Mouse (Mus musculus) spleen, adult 12 weeks (tissue): ENCODE measurements around the gene Tex26.

Experiments
- DNase-seq: peaks from one replicate; pipeline ENCODE4 v3.0.0; 2022; ENCODE audit warnings: low spot score

Gene Tex26

DNA sequence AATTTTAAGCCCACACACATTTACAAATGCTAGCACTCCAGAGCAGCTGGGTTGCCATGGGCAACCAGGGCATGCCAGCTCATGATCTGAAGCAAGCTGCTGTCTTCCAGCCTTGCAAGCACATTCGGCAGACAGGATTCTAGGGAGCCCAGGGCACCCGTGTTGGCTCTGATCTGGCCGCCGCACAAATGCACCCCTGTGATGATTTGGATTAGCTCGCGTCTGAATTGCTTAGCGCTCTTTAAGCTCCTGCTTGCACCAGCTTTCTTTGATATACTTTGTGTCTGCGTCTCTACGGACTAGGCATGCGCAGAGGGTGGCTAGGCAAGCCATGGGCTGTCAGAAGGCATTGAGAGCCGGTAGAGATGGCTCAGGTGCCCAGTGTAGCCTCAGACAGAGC is 49.7 kb downstream of the Tex26 start:
- no peak for DNase-seq

DNA sequence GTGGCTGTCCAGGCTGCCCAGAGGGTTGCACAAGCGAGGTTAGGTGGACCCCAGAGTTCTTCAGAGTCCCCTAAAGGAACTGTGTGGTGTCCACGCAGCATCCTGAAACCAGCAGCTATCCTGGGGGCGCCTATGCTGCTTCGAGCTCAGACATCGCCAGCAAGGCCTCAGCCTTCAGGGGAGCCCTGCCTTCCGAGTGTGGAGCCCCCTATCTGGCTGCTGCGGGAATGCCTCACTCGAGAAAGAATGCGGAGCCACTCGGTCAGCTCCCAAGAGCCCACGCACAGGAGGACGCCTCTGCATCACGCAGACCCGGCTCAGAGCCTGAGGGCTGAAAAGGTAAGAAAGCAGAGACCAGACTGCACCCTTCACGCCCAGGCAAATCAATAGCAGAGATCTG is 50.8 kb downstream of the Tex26 start:
- no peak for DNase-seq

DNA sequence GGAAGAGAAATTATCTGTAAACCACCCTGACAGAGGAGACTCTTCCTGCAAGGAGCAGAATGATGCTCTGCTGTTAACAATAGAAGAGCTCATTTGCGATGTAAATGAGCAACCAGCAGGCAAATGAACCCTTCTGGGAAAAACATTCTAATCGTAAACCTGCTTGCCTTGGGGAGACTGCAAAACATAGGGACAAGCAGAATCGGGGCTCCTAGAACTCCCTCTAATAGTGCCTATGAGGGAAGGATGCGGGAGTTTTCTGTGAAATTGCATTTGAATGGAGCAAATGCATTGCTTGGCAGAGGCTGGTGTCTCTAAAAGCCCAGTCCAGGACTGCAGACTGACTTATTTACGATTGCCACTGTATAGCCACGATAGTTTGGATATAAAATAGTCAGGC is 56.2 kb downstream of the Tex26 start:
- DNase-seq = no peak

DNA sequence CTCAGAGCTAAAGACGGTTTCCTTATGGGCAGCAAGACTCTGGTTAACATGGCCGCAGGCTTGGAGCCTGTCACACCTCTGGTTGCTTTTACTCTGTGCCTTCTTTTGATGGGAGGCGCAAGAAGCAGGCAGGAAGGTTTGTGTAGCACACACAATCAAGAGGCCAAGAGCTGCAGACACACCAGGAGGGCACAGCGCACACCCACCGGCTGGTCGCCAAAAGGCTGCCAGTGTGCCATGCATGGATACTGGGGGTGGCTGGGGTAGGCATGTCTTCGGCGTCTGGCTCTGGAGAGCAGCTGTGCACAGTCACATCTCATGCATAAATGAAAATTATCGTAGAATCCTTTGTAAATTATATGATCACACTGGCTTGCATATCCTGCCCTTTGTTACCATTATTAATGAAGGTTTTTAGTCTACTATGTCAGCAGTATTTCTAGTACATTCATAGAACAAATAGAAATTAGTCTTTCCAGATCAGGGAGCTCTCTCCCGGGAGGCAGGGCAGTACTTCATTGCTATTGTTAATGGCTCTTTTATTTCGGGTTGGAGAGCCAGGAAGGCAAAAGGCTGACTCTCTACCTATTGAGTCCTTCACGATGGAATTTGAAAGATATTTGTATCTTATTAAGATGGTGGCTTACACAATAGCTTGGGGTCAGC is 57.1 kb downstream of the Tex26 start:
- DNase-seq = no peak

DNA sequence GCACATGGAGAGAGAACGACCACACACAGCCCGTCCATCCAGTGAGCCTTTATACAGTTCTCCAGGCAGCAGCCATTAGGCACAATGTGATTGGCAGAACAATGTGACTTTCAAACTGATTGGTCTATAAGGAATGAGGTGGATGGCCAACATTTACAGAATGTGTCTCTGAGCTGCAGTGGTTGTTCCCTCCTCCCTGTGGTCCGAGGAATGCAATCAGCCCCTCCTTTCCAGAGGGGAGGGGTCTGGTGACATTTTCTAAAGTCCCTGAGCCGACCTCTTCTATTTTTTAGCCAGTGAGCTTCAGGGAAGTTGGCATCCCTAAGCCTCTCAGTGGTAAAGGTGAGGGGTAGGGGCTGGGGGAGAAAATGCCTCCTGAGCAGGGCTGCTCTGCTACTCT is 60.5 kb downstream of the Tex26 start:
- no peak for DNase-seq

DNA sequence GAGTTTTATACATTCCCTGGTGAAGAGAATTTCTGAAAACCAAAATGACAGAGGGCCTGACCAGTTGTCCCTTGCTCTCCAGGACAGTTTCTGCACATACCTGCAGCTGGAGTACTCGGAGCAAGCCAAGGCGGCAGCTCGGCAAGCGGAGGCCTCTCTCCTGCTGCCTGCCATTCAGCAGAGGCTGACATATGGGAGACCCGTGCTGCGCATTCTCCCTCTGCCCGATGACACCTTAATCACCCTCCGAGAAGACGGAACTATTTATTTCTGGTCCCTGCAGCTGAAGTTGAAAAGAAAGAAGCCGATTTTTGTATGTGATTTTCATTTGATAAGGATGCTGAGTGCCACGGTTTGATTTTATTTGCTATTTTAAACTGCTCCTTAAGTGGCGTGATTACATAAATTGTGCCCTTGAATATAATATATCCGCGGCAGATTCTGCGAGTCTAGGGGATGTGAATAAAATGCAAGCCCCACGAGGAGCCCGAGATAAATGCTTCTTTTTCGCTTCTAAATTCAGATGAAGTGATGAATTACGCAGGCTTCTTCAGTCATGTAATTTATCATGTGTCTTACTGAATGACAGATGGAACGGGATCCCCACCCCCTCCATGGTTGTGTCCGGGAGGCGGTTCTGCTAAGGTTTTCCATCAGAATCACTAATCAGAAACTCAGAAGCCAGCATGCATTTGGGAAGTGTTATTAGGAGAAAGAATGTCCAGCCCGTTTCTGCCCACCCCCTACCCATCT is 64.1 kb downstream of the Tex26 start:
- no peak for DNase-seq

DNA sequence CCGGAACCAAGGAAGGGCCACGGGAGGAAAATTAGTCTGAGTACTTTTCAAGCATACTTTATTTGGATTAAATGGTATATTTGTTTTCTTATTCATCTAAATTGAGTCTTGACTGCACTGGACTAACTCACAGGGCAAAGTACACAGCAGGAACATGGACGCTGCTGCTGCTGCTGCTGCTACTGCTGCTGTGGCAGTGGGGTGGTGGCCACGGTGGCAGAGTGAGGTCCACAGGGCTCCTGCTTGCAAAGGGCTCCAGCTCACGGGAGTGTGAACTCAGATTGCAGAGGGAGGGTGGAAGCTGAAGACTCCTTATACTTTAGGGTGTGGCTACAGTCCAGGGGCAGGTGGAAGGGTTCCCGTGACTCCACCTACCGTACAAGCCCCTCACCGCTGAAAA is 65.5 kb downstream of the Tex26 start:
- no peak for DNase-seq

DNA sequence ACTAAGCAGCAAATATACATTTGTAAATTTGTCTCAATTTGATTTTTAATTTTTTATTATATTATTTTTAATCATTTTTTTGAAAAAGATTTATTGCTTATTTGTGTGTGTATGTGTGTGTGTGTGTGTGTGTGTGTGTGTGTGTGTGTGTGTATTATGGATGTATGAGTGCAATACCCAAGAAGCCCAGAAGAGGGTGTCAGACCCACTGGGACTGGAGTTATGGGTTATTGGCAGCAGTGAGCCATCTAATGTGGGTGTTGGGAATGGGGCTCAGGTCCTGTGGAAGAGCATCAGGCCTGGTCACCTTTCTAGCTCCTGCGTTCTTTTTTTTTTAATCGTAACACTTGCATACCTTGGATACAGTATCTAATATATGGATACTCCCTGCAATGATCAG is 66.6 kb downstream of the Tex26 start:
- DNase-seq = no peak

DNA sequence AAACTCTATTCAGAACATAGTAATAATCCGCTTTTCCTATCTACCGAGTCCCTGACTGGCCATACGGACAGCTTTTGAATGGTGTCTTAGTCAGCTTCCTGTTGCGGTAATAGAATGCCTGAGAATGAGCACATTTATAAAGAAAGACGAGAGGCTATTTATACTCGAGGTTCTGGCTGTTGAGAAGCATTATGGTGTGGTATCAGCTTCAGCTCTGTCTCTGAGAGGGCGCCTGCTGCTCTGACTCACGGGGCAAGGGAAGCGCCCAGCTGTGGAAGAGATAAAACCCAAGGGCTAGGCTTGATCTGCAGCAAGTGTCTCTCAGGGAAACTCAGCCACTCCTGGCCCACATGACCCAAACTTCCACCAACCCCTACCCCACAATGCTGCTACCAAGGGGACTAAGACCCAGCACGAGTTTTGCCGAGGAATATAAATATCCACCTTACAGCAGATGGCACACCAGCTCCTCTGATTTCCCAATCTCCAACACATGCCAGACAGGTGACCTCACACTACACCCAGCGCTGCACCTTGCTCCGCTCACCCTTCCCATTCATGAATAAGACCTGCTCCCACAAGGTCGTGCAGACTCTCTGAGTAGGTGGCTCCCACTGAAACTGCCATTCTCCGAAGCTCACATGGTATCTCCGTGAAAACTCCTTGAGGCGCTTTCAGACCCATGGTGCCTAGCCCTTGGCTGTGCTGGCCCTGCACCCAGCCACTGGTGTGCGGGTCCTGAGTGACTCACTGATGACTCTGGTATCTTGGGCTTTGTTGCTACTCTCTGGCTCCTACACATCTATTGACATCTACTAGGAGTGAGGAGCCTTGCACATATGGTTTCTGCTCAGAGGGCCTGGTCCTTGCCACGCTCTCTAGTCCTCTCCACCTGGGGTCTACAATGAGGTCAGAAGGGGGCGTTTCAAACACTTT is 68.9 kb downstream of the Tex26 start:
- no peak for DNase-seq

DNA sequence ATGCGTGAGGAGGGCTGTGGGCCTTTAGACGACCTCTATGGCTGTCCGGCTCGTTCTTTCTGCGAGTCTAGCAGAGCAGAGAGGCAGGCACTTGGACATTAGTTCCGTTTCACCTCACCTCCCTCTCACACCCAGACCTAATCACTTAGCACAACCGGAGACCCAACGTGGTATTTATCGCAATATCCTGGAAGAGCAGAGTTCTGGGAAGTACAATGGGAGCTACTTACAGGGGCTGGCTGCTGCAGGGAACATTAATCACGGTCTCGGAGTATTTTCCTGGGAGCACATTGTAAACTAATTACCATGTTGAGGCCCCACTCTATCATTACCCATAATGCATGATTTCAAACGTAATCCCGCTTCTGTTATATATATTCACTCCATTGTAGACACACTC is 70.9 kb downstream of the Tex26 start:
- no peak for DNase-seq

DNA sequence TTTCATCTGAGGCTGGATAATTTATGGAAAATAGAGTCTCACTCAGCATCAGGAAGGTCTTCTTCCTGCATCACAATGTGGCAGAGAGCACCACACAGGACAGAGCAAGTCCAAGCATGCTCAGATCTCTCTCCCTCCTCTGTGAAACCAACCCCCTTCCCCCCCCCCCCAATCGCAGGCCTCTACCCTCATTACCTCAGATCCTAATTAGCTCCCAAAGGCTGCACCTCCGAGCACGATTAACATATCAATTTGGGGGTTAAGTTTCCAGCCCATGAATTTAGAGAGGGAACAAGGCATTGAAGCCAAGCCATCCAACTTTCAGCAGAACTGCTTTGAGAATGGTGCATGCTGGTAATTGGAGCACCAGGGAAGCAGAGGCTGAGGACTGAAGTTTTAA is 73.2 kb downstream of the Tex26 start:
- no peak for DNase-seq

DNA sequence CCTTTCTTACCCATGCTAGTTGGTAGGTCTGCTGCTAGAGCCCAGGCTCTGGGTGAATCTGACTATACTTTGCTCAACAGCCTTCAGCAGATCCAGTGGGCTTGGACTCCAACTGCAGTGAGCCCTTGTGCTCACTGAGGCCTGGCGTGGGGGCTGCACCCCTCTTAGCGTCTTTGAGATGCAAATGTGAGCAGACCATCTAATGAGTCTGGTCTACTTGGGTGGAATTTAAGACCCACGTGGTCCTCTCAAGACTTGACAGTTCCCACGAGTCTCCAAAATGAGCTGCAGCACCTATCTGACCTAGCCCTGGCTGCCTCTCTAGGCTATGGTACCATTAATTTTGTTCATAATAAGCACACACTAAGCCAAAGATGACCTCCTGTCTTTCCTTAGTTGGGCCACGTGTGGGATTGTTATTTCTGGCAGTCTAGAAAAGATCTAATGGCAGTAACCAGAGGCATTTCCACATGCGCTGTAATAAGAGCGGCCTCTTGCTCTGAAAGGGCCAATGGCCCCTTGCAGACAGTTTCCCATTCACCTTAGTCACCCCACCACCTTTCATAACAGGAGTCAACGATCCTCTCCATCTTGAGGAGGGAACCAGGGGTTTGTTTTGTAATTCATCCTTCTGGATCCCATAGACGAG is 74.1 kb downstream of the Tex26 start:
- DNase-seq = no peak

DNA sequence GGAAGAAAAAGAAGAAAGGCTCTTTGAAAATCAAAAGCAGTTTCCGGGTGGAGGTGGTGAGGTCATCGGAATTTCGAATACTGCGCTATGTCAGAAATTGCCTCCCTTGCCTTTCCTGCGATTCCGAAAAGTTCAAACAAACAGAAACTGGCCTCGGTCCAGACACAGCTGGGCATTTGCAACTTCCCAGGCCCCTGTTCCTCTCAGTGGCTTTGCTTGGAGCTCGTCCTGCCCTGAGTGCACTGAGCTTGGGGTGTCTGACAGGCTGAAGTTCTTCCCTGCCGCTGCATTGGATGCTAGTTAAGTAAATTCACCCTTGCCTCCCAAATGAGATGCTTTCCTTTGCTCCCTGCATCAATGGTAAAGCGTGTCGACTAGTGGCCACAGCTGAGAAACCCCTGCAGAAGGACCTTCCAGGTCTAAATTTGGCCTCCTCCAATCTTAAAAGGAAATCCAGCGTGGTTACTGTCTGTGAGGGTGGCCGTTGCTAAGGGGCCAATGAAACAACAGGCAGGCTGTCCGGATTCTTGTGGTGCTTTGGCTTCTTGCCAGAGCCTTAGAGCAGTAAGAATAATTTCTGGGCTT is 74.7 kb downstream of the Tex26 start:
- DNase-seq = no peak

DNA sequence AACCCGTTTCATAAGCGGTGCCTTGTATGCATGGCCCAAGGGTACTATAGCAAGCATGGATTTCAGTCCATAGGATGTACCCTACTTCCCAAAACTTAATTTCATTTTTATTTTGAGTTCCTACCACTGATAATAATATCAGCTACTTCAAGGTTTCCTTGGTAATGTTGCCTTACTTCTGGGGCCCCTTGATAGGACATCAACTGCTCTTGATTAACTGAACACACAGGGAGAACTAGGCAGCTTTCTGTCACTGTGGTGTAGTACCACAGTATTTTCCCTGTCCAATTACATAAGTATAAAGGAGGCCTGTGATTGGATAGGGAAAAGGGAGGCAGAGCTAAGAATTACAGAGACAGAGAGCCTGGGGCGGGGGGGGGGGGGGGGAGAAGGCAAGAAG is 75.4 kb downstream of the Tex26 start:
- DNase-seq = no peak

DNA sequence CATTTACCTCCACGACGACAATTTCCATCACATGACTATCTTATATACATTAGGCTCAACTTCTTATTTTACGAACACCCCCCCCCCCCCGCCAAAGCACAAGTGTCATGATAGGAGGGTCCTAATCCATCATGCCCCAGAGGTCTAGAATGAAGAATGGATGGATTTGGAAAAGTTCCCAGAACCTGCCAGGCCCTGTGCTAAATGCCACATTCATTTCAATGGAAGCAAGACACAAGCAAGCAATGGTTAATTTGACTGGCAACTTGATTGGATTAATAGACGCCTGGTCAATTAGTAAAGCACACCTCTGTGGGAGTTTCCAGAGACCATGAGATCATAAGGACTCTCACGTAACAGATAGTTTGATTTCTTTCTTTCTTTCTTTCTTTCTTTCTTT is 77.7 kb downstream of the Tex26 start:
- DNase-seq = no peak
